Comparison of ENCODE assay signal across 12 mouse cellular contexts in genomic region chr3:116397341-116397740, GRCm38 (mm10).
"Had no signal": no experiment of that assay in that cellular context is flagged by ENCODE, and none has a peak within 500 bp of the region (broad histone marks: within the 10 kb centered on the region; RNA-seq: fewer than 3 reads in every experiment).

No protein-coding gene starts in this region.

- H3K4me3 ChIP-seq: limb, embryonic 15.5 days; liver, embryonic 12.5 days; midbrain, embryonic 12.5 days had no signal

- ATAC-seq: liver, embryonic 12.5 days; midbrain, embryonic 16.5 days had no signal

- H3K27me3 ChIP-seq: limb, embryonic 15.5 days; liver, embryonic 12.5 days; midbrain, embryonic 12.5 days had no signal

- H3K9me3 ChIP-seq: limb, embryonic 15.5 days; liver, embryonic 12.5 days; midbrain, embryonic 12.5 days had no signal

- H3K4me2 ChIP-seq: limb, embryonic 15.5 days; liver, embryonic 12.5 days; midbrain, embryonic 12.5 days had no signal

- H3K27ac ChIP-seq: kidney, postnatal 0 days; limb, embryonic 15.5 days; liver, embryonic 12.5 days; midbrain, embryonic 12.5 days had no signal

- H3K9ac ChIP-seq: limb, embryonic 15.5 days; liver, embryonic 12.5 days; midbrain, embryonic 12.5 days had no signal

- DNase-seq: kidney, adult 9 months; kidney, postnatal 36 days; layer of hippocampus, adult 9-11 months; layer of hippocampus, postnatal 36 days; right cerebral cortex, adult 18-20 months; right cerebral cortex, postnatal 25 days; thymus, postnatal 36 days had no signal

- H3K36me3 ChIP-seq: limb, embryonic 15.5 days; liver, embryonic 12.5 days had no signal
